Mouse (Mus musculus): ENCODE measurements around the gene Lingo3.
"Not testable (repeated sequence)": the region's sequence is repeated elsewhere in the genome, so short reads cannot be mapped to it uniquely, and the experiment has no call there.

Gene Lingo3

GRCm38 (mm10) chr10:80823316-80823715 lies 20.5 kb downstream of the Lingo3 start:
- in situ Hi-C loops (cut with MboI, MseI), result no loop called here

GRCm38 (mm10) chr10:80822528-80822927 lies 21.3 kb downstream of the Lingo3 start:
- in situ Hi-C loops (cut with MboI, MseI), result no loop called here

GRCm38 (mm10) chr10:80821991-80822390 lies 21.8 kb downstream of the Lingo3 start:
- in situ Hi-C loops (cut with MboI, MseI), result no loop called here

- in situ Hi-C loops (cut with MboI, MseI), result no loop called here
Observed at GRCm38 (mm10) chr10:80819406-80819805, 24.4 kb downstream of the Lingo3 start.

GRCm38 (mm10) chr10:80818599-80819281 lies 25.1 kb downstream of the Lingo3 start:
- in situ Hi-C loops (cut with MboI, MseI), result no loop called here

GRCm38 (mm10) chr10:80817955-80818354 lies 25.9 kb downstream of the Lingo3 start:
- in situ Hi-C loops (cut with MboI, MseI), result not testable (repeated sequence)

GRCm38 (mm10) chr10:80817164-80817563 lies 26.7 kb downstream of the Lingo3 start:
- in situ Hi-C loops (cut with MboI, MseI), result no loop called here

GRCm38 (mm10) chr10:80816303-80816702 lies 27.5 kb downstream of the Lingo3 start:
- in situ Hi-C loops (cut with MboI, MseI), result not testable (repeated sequence)

GRCm38 (mm10) chr10:80814800-80815199 lies 29.0 kb downstream of the Lingo3 start:
- in situ Hi-C loops (cut with MboI, MseI), result loop anchor here in 1 of 2 experiments (5.0 kb wide), 2 partner anchors 63 to 178 kb away; no protein-coding TSS in a partner anchor

- in situ Hi-C loops (cut with MboI, MseI), result loop anchor here in 1 of 2 experiments (5.0 kb wide), 2 partner anchors 64 to 179 kb away; no protein-coding TSS in a partner anchor
Observed at GRCm38 (mm10) chr10:80813366-80813765, 30.5 kb downstream of the Lingo3 start, which contains the start of gene Jsrp1. Gene Jsrp1, minus strand, starts transcription at chr10:80813498.

- in situ Hi-C loops (cut with MboI, MseI), result loop anchor here in 1 of 2 experiments (5.0 kb wide), 2 partner anchors 65 to 180 kb away; no protein-coding TSS in a partner anchor
Observed at GRCm38 (mm10) chr10:80812391-80813041, 31.3 kb downstream of the Lingo3 start.

GRCm38 (mm10) chr10:80810084-80810483 lies 33.8 kb downstream of the Lingo3 start:
- in situ Hi-C loops (cut with MboI, MseI), result loop anchor here in 1 of 2 experiments (5.0 kb wide), 2 partner anchors 67 to 182 kb away; no protein-coding TSS in a partner anchor

- in situ Hi-C loops (cut with MboI, MseI), result loop anchor here in 1 of 2 experiments (5.0 kb wide), 1 partner anchor 188 kb away; no protein-coding TSS in a partner anchor
Observed at GRCm38 (mm10) chr10:80808985-80809632, 34.7 kb downstream of the Lingo3 start.

GRCm38 (mm10) chr10:80808099-80808984 lies 35.5 kb downstream of the Lingo3 start:
- in situ Hi-C loops (cut with MboI, MseI), result loop anchor here in 1 of 2 experiments (5.0 kb wide), 1 partner anchor 189 kb away; no protein-coding TSS in a partner anchor

GRCm38 (mm10) chr10:80807057-80807627 lies 36.7 kb downstream of the Lingo3 start:
- in situ Hi-C loops (cut with MboI, MseI), result loop anchor here in 1 of 2 experiments (5.0 kb wide), 1 partner anchor 190 kb away; no protein-coding TSS in a partner anchor

- in situ Hi-C loops (cut with MboI, MseI), result loop anchor here in 1 of 2 experiments (5.0 kb wide), 1 partner anchor 191 kb away; no protein-coding TSS in a partner anchor
Observed at GRCm38 (mm10) chr10:80806341-80807056, 37.3 kb downstream of the Lingo3 start.

- in situ Hi-C loops (cut with MboI, MseI), result loop anchor here in 1 of 2 experiments (5.0 kb wide), 1 partner anchor 191 kb away; no protein-coding TSS in a partner anchor
Observed at GRCm38 (mm10) chr10:80805925-80806324, 37.9 kb downstream of the Lingo3 start.

GRCm38 (mm10) chr10:80805322-80805721 lies 38.5 kb downstream of the Lingo3 start:
- in situ Hi-C loops (cut with MboI, MseI), result loop anchor here in 1 of 2 experiments (5.0 kb wide), 1 partner anchor 192 kb away; no protein-coding TSS in a partner anchor

GRCm38 (mm10) chr10:80804916-80805315 lies 38.9 kb downstream of the Lingo3 start, which contains the start of gene Amh:
Gene Amh, plus strand, starts transcription at chr10:80805243.
- in situ Hi-C loops (cut with MboI, MseI), result loop anchor here in 1 of 2 experiments (5.0 kb wide), 1 partner anchor 192 kb away; no protein-coding TSS in a partner anchor
